Mouse (Mus musculus): ENCODE results near the gene Pkdcc. TPM values are rescaled to one million over a fixed set of nuclear protein-coding genes. Genes with fewer than 3 reads are reported as not detected.
A peak's percentile ranks its signal among the peaks of the same experiment; 100 is the strongest.

Pkdcc gene
- polyA plus RNA-seq, 1 experiment from 2014 or later: 15.8 TPM

GRCm38 (mm10) chr17:83190810-83191209 is 24.3 kb upstream of the Pkdcc start:
- ATAC-seq (ENCODE audit: low FRiP score, low read depth): no peak
- no peak overlapping the region for H3K27ac ChIP-seq
- H3K9me3 ChIP-seq: no peaks in the 10 kb centered on the region
- no peak overlapping the region for H3K4me3 ChIP-seq
- H3K36me3 ChIP-seq: no peaks in the 10 kb centered on the region
- no peak overlapping the region for H3K9ac ChIP-seq
- peaks cover 97% of the 10 kb centered on the region for H3K27me3 ChIP-seq
- H3K4me2 ChIP-seq (replicated peaks): no peak overlapping the region
- WGBS: 84% methylated on average over 9 of the region's 9 CpGs
- H3K4me1 ChIP-seq: 0 out of 2 replicates have a peak, but pooled peaks cover 6% of the 10 kb centered on the region

DNA sequence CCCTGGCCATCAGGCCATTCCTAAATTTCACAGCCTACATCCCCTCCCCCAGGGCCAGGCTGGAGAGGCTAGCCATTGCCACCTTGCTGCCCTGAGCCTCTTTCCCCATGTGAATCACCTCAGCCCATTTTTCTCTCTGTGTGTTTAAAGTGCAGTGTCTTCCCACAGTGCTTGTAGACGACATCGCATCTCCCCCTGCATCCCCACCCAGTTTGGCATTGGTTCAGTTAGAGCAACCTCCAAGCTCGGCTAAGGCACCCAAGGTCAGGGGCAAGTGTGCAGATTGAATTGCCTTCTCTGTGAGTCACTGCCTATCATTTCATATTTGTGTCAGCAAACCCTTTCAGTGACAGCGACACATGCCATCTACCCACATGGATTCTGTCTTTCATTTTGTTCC is 20.6 kb upstream of the Pkdcc start:
- Histone ChIP-seq H3K4me1 (peaks cover 27% of the 10 kb centered on the region), H3K36me3 (no peaks in the 10 kb centered on the region), H3K27me3 (peaks cover 100% of the 10 kb centered on the region), H3K27ac (no peak overlapping the region), H3K9ac (no peak overlapping the region), H3K4me3 (no peak overlapping the region), H3K4me2 (replicated peaks) (no peak overlapping the region), H3K9me3 (no peaks in the 10 kb centered on the region)
- ATAC-seq (ENCODE audit: low FRiP score, low read depth): no peak
- 83% methylated on average over 4 of the region's 4 CpGs for WGBS

DNA sequence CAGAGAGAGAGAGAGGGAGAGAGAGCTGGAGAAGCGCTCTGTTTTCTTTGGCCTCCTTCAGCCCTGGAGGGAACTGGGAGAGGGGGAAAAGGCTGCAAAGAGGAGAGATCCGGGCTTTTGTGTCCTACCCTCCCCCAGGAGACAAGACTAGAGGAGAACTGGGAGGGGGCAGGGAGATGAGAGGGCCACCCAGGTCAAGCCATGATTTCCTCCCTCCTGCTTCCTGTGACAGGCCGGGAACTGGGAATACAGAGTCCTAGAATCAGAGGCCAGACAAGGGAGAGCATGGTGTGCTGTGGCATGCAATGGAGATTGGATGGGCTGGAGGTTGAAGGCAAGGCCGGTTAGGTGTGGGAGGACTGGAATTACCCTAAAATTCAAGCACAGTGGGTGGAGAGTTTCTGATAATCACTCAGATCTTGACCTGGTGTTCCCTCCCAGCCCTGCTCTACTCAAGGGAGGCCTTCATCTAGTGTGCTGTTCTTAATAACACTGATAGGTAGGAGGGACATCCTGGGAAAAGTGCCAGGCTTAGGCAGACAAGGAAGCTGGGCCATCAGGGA is 17.6 kb upstream of the Pkdcc start:
- H3K9ac ChIP-seq: no peak overlapping the region
- H3K27me3 ChIP-seq: peaks cover 100% of the 10 kb centered on the region
- H3K4me3 ChIP-seq: no peak overlapping the region
- peaks cover 51% of the 10 kb centered on the region for H3K4me1 ChIP-seq
- H3K36me3 ChIP-seq: no peaks in the 10 kb centered on the region
- WGBS: 40% methylated on average over 4 of the region's 4 CpGs
- H3K4me2 ChIP-seq (replicated peaks): no peak overlapping the region
- ATAC-seq (ENCODE audit: low FRiP score, low read depth): no peak
- H3K9me3 ChIP-seq: no peaks in the 10 kb centered on the region
- H3K27ac ChIP-seq: no peak overlapping the region

GRCm38 (mm10) chr17:83200469-83200868 is 14.6 kb upstream of the Pkdcc start:
- 77% methylated on average over 5 of the region's 5 CpGs for WGBS
- Histone ChIP-seq H3K4me1 (peaks cover 61% of the 10 kb centered on the region), H3K4me3 (no peak overlapping the region), H3K36me3 (no peaks in the 10 kb centered on the region), H3K27ac (no peak overlapping the region), H3K9ac (no peak overlapping the region), H3K9me3 (no peaks in the 10 kb centered on the region), H3K27me3 (peaks cover 100% of the 10 kb centered on the region), H3K4me2 (replicated peaks) (no peak overlapping the region)
- ATAC-seq (ENCODE audit: low FRiP score, low read depth): peak; percentile 46

DNA sequence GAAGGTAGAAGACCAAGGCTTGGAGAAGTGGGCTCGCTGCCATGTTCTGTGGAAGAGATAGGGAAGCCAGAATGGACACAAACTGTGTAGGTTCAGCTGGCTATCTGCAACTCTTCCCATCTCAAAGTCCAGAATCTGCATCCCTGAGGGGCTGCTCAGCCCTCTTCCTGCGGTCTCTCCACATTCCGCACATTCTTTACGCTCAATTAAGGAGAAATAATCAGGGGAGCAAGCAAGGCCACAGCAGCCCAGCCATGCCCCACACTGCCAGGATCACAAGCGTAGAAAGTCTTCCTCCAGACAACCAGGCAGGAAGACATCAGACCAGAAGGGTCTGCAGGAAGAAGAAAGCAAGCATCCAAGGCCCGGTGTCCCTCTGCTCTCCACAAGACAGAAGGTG is 13.8 kb upstream of the Pkdcc start:
- H3K4me3 ChIP-seq: no peak overlapping the region
- H3K27ac ChIP-seq: no peak overlapping the region
- no peak overlapping the region for H3K4me2 ChIP-seq (replicated peaks)
- H3K9ac ChIP-seq: no peak overlapping the region
- 33% methylated on average over 6 of the region's 6 CpGs for WGBS
- H3K27me3 ChIP-seq: peaks cover 100% of the 10 kb centered on the region
- H3K9me3 ChIP-seq: no peaks in the 10 kb centered on the region
- H3K36me3 ChIP-seq: no peaks in the 10 kb centered on the region
- peaks cover 61% of the 10 kb centered on the region for H3K4me1 ChIP-seq
- ATAC-seq (ENCODE audit: low FRiP score, low read depth): no peak

- Histone ChIP-seq H3K27ac (no peak overlapping the region), H3K4me2 (replicated peaks) (no peak overlapping the region), H3K9me3 (no peaks in the 10 kb centered on the region), H3K9ac (no peak overlapping the region), H3K4me1 (peaks cover 46% of the 10 kb centered on the region), H3K27me3 (peaks cover 99% of the 10 kb centered on the region), H3K36me3 (no peaks in the 10 kb centered on the region), H3K4me3 (no peak overlapping the region)
- ATAC-seq (ENCODE audit: low FRiP score, low read depth): no peak
- WGBS: 28% methylated on average over 8 of the region's 8 CpGs
Observed at GRCm38 (mm10) chr17:83203692-83204383, 11.3 kb upstream of the Pkdcc start.

DNA sequence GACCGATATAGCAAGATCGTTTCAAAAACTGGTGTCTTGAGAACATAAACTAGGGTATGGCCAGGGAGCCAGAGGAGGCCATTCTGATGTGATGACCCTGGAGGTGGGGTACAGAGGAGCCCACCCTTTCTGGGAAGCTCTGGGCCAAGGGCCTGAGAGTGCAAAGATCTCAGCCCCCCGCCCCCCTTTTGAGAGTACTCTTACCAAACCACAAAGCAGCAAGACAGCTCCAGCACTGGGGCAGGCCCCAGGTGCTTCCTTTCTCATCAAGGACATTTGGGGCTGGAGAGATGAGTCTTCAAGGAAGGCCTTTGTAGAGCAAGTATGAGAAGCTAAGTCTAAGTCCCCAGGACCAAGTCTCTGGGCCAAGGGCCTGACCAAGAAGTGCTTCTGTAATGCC is 7.8 kb upstream of the Pkdcc start:
- no peaks in the 10 kb centered on the region for H3K9me3 ChIP-seq
- H3K4me3 ChIP-seq: no peak overlapping the region
- 89% methylated on average over 3 of the region's 3 CpGs for WGBS
- no peak for ATAC-seq (ENCODE audit: low FRiP score, low read depth)
- H3K27me3 ChIP-seq: peaks cover 99% of the 10 kb centered on the region
- H3K4me2 ChIP-seq (replicated peaks): no peak overlapping the region
- no peak overlapping the region for H3K9ac ChIP-seq
- peaks cover 16% of the 10 kb centered on the region; the same call in 1 of the 2 replicates for H3K4me1 ChIP-seq
- H3K36me3 ChIP-seq: no peaks in the 10 kb centered on the region
- no peak overlapping the region for H3K27ac ChIP-seq

GRCm38 (mm10) chr17:83208455-83208854 is 6.6 kb upstream of the Pkdcc start:
- H3K36me3 ChIP-seq: no peaks in the 10 kb centered on the region
- ATAC-seq (ENCODE audit: low FRiP score, low read depth): no peak
- H3K9ac ChIP-seq: no peak overlapping the region
- H3K4me3 ChIP-seq: no peak overlapping the region
- no peak overlapping the region for H3K4me2 ChIP-seq (replicated peaks)
- H3K27ac ChIP-seq: no peak overlapping the region
- 53% methylated on average over 2 of the region's 2 CpGs for WGBS
- H3K27me3 ChIP-seq: peaks cover 99% of the 10 kb centered on the region
- H3K4me1 ChIP-seq: peaks cover 20% of the 10 kb centered on the region
- H3K9me3 ChIP-seq: no peaks in the 10 kb centered on the region

DNA sequence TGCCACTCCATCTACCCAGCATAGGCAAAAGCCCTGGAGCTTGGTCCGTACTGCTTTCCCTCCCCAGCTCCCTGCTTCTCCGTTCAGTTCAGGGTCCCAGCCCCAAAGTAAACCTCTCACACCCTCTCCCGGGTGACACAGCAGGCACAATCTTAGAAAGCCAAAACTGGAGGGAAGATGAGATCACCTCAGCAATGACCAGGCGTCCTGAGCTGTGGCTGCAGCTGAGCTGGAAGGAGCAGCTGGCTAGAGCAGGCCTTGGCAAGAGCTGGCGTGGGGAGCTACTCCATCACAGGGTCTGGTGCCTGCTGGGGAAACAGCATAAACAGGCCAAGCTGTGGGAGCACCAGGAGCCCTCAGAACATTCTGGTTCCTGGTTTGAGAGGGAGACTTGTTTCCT is 4.6 kb upstream of the Pkdcc start:
- H3K27ac ChIP-seq: no peak overlapping the region
- no peak overlapping the region for H3K9ac ChIP-seq
- peaks cover 17% of the 10 kb centered on the region for H3K4me1 ChIP-seq
- no peak overlapping the region for H3K4me2 ChIP-seq (replicated peaks)
- H3K36me3 ChIP-seq: no peaks in the 10 kb centered on the region
- no peak overlapping the region for H3K4me3 ChIP-seq
- H3K27me3 ChIP-seq: peaks cover 93% of the 10 kb centered on the region
- H3K9me3 ChIP-seq: no peaks in the 10 kb centered on the region
- WGBS: 59% methylated on average over 5 of the region's 5 CpGs
- ATAC-seq (ENCODE audit: low FRiP score, low read depth): no peak

DNA sequence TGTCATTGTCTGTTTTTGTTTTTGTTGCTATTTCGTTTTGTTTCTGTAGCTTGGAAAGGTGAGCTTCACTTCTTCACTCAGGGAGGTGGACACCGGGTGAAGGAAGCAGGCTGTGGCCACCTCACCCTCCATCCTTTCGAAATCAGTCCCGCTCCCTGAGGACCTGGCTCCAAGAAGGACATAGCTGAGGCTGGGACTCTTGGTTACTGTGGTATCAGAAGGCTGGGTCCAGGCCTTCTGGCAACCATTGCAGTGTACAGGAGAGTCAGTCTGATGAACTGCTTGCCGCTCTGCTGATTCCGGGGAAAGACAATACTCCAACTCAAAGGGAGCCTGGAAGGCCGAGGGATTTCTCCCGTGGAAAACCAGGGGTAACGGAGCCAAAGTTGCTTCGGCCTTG is 3.9 kb upstream of the Pkdcc start:
- Histone ChIP-seq H3K4me3 (no peak overlapping the region), H3K4me2 (replicated peaks) (no peak overlapping the region), H3K27ac (no peak overlapping the region), H3K9me3 (no peaks in the 10 kb centered on the region), H3K9ac (no peak overlapping the region), H3K4me1 (peaks cover 22% of the 10 kb centered on the region), H3K27me3 (peaks cover 91% of the 10 kb centered on the region), H3K36me3 (no peaks in the 10 kb centered on the region)
- ATAC-seq (ENCODE audit: low FRiP score, low read depth): no peak
- WGBS: 92% methylated on average over 10 of the region's 10 CpGs

GRCm38 (mm10) chr17:83212422-83212821 is 2.7 kb upstream of the Pkdcc start:
- no peak overlapping the region for H3K27ac ChIP-seq
- H3K4me1 ChIP-seq: peaks cover 33% of the 10 kb centered on the region
- no peaks in the 10 kb centered on the region for H3K36me3 ChIP-seq
- H3K9me3 ChIP-seq: no peaks in the 10 kb centered on the region
- WGBS: 83% methylated on average over 2 of the region's 2 CpGs
- no peak overlapping the region for H3K9ac ChIP-seq
- H3K4me3 ChIP-seq: no peak overlapping the region
- H3K4me2 ChIP-seq (replicated peaks): no peak overlapping the region
- H3K27me3 ChIP-seq: peaks cover 92% of the 10 kb centered on the region
- no peak for ATAC-seq (ENCODE audit: low FRiP score, low read depth)

- peaks cover 43% of the 10 kb centered on the region for H3K4me1 ChIP-seq
- no peak overlapping the region for H3K9ac ChIP-seq
- peak overlapping the region; percentile 15; the same call in 1 of the 2 replicates for H3K27ac ChIP-seq
- 42% methylated on average over 9 of the region's 9 CpGs for WGBS
- ATAC-seq (ENCODE audit: low FRiP score, low read depth): no peak
- H3K4me3 ChIP-seq: peak overlapping the region; percentile 73; the same call in 1 of the 2 replicates
- no peaks in the 10 kb centered on the region for H3K36me3 ChIP-seq
- no peaks in the 10 kb centered on the region for H3K9me3 ChIP-seq
- H3K4me2 ChIP-seq (replicated peaks): peak overlapping the region; percentile 86
- peaks cover 92% of the 10 kb centered on the region for H3K27me3 ChIP-seq
Observed at GRCm38 (mm10) chr17:83213228-83213915, 1.7 kb upstream of the Pkdcc start.
